Mouse (Mus musculus) forebrain, embryonic 16.5 days (tissue): ENCODE measurements around the gene Cdr2l. TPM values are rescaled to one million over a fixed set of nuclear protein-coding genes. Genes with fewer than 3 reads are reported as not detected.

ENCODE experiments used
- ATAC-seq: fragments of 200-750 bp; cut with Nextera tagmentation; 2 replicates; pipeline ENCODE4 v1.8.0; 2017; ENCODE audit warnings: mild to moderate bottlenecking, moderate library complexity
- H3K27ac ChIP-seq: fragments of 300-500 bp; sonication (generic); 2 replicates; pipeline ENCODE4 v1.5.1; 2014; ENCODE audit warnings: low read length, control low read depth
- H3K27me3 ChIP-seq: fragments of 300-500 bp; sonication (generic); replicated peaks from 2 replicates; pipeline ENCODE4 v1.6.1; 2014; ENCODE audit warnings: low read length; ENCODE audit not compliant: control insufficient read depth, insufficient read depth
- H3K36me3 ChIP-seq: fragments of 300-500 bp; sonication (generic); 2 replicates; pipeline ENCODE4 v1.6.1; 2014; ENCODE audit not compliant: control insufficient read depth, insufficient read depth
- H3K4me1 ChIP-seq: fragments of 300-500 bp; sonication (generic); replicated peaks from 2 replicates; pipeline ENCODE4 v1.6.1; 2014; ENCODE audit warnings: low read length; ENCODE audit not compliant: control insufficient read depth, insufficient read depth
- H3K4me2 ChIP-seq: fragments of 300-500 bp; sonication (generic); 2 replicates; pipeline ENCODE4 v1.6.1; 2014; ENCODE audit warnings: mild to moderate bottlenecking, low read length, control low read depth
- H3K4me3 ChIP-seq: fragments of 300-500 bp; sonication (generic); replicated peaks from 2 replicates; pipeline ENCODE4 v1.5.1; 2014; ENCODE audit warnings: mild to moderate bottlenecking, low read length, control low read depth
- H3K9ac ChIP-seq: fragments of 300-500 bp; sonication (generic); replicated peaks from 2 replicates; pipeline ENCODE4 v1.6.1; 2014; ENCODE audit warnings: low read depth, low read length, control low read depth
- H3K9me3 ChIP-seq: fragments of 300-500 bp; sonication (generic); 2 replicates; pipeline ENCODE4 v1.6.1; 2016; ENCODE audit warnings: low read length; ENCODE audit not compliant: control insufficient read depth
- WGBS: fragments of 180-500 bp; shearing (Covaris S2); extraction: QIAGEN DNeasy Blood & Tissue Kit; methylation state at CpG from one replicate; pipeline ENCODE4 v1.1.7; 2014; 5-methylcytosine and 5-hydroxymethylcytosine counted together
- polyA plus RNA-seq: library from polyadenylated mRNA; unstranded; fragments of >200 nt; fragmentation: Nextera tagmentation; extraction: Ambion mirVana; gene quantifications from 2 replicates; pipeline ENCODE4 v1.2.1, GENCODE M21; 2015

Cdr2l gene
- polyA plus RNA-seq, 1 experiment from 2014 or later, result 18.3 TPM

- Histone ChIP-seq H3K4me3 (no peak overlapping the region), H3K27ac (no peak overlapping the region), H3K4me1 (no peaks in the 10 kb centered on the region), H3K27me3 (no peaks in the 10 kb centered on the region), H3K9ac (no peak overlapping the region), H3K36me3 (peaks cover 21% of the 10 kb centered on the region), H3K9me3 (no peaks in the 10 kb centered on the region), H3K4me2 (no peak overlapping the region)
- 94% methylated on average over 7 of the region's 7 CpGs for WGBS
- ATAC-seq, result no peak
These were observed 9.6 kb downstream of the Cdr2l start for GRCm38 (mm10) chr11:115391358-115391757.

- Histone ChIP-seq H3K4me2 (no peak overlapping the region), H3K36me3 (peaks cover 21% of the 10 kb centered on the region), H3K27me3 (no peaks in the 10 kb centered on the region)
These were observed 12.1 kb downstream of the Cdr2l start for GRCm38 (mm10) chr11:115393721-115394325.

GRCm38 (mm10) chr11:115398085-115398484, 16.4 kb downstream of the Cdr2l start:
- ATAC-seq, result no peak
- WGBS, result 85% methylated on average over 7 of the region's 7 CpGs
- Histone ChIP-seq H3K36me3 (peaks cover 8% of the 10 kb centered on the region), H3K9ac (no peak overlapping the region), H3K27me3 (no peaks in the 10 kb centered on the region), H3K27ac (no peak overlapping the region), H3K4me2 (no peak overlapping the region), H3K4me3 (no peak overlapping the region), H3K4me1 (peaks cover 7% of the 10 kb centered on the region; the same call in 1 of the 2 replicates), H3K9me3 (no peaks in the 10 kb centered on the region)

More at GRCm38 (mm10) chr11:115393721-115394325, 12.1 kb downstream of the Cdr2l start:
- Histone ChIP-seq H3K9ac (no peak overlapping the region), H3K4me1 (no peaks in the 10 kb centered on the region), H3K4me3 (no peak overlapping the region), H3K27ac (no peak overlapping the region), H3K9me3 (no peaks in the 10 kb centered on the region)
- 74% methylated on average over 34 of the region's 34 CpGs for WGBS
- no peak for ATAC-seq

- no peak overlapping the region for H3K4me2 ChIP-seq
- peaks cover 19% of the 10 kb centered on the region for H3K4me1 ChIP-seq
- WGBS, result 71% methylated on average over 3 of the region's 3 CpGs
- H3K27ac ChIP-seq, result no peak overlapping the region
- ATAC-seq, result no peak
- H3K9ac ChIP-seq, result no peak overlapping the region
- H3K36me3 ChIP-seq, result 0 out of 2 replicates have a peak, but pooled peaks cover 4% of the 10 kb centered on the region
- no peaks in the 10 kb centered on the region for H3K27me3 ChIP-seq
- H3K9me3 ChIP-seq, result no peaks in the 10 kb centered on the region
- no peak overlapping the region for H3K4me3 ChIP-seq
These were observed 18.4 kb downstream of the Cdr2l start for GRCm38 (mm10) chr11:115400126-115400525.

- H3K4me1 ChIP-seq, result peaks cover 19% of the 10 kb centered on the region
- H3K9ac ChIP-seq, result no peak overlapping the region
- no peaks in the 10 kb centered on the region for H3K9me3 ChIP-seq
- H3K27ac ChIP-seq, result no peak overlapping the region; the same call in 1 of the 2 replicates
- H3K4me3 ChIP-seq, result no peak overlapping the region
- WGBS, result 44% methylated on average over 11 of the region's 11 CpGs
- H3K36me3 ChIP-seq, result 0 out of 2 replicates have a peak, but pooled peaks cover under 1% of the 10 kb centered on the region
- H3K4me2 ChIP-seq, result no peak overlapping the region
- no peaks in the 10 kb centered on the region for H3K27me3 ChIP-seq
- ATAC-seq, result 0 out of 2 replicates have a peak, but pooled peaks have one; percentile 35
These were observed 19.1 kb downstream of the Cdr2l start for GRCm38 (mm10) chr11:115400630-115401391.

- Histone ChIP-seq H3K4me2 (peak within 1 kb of the TSS; percentile 87), H3K27ac (peak within 1 kb of the TSS; percentile 84), H3K36me3 (no peaks in the 10 kb centered on the region), H3K9ac (peak within 1 kb of the TSS; percentile 96), H3K27me3 (no peaks in the 10 kb centered on the region), H3K9me3 (no peaks in the 10 kb centered on the region), H3K4me3 (peak within 1 kb of the TSS; percentile 81), H3K4me1 (peaks cover 19% of the 10 kb centered on the region)
- peak; percentile 87 for ATAC-seq
- 2% methylated on average over 50 of the region's 50 CpGs for WGBS
These were observed 21.8 kb downstream of the Cdr2l start, which contains the start of gene Mrpl58 for GRCm38 (mm10) chr11:115403338-115404124. Mrpl58 (plus strand) TSS chr11:115403752.

GRCm38 (mm10) chr11:115405723-115406122, 24.0 kb downstream of the Cdr2l start:
- H3K27me3 ChIP-seq, result no peaks in the 10 kb centered on the region
- H3K9ac ChIP-seq, result no peak overlapping the region
- WGBS, result 93% methylated on average over 6 of the region's 6 CpGs
- H3K4me2 ChIP-seq, result no peak overlapping the region
- ATAC-seq, result no peak
- H3K27ac ChIP-seq, result no peak overlapping the region
- H3K36me3 ChIP-seq, result no peaks in the 10 kb centered on the region
- no peak overlapping the region for H3K4me3 ChIP-seq
- peaks cover 28% of the 10 kb centered on the region for H3K4me1 ChIP-seq
- no peaks in the 10 kb centered on the region for H3K9me3 ChIP-seq

GRCm38 (mm10) chr11:115406858-115407401, 25.2 kb downstream of the Cdr2l start:
- Histone ChIP-seq H3K9me3 (no peaks in the 10 kb centered on the region), H3K27me3 (no peaks in the 10 kb centered on the region), H3K36me3 (no peaks in the 10 kb centered on the region), H3K27ac (no peak overlapping the region), H3K9ac (no peak overlapping the region), H3K4me2 (no peak overlapping the region), H3K4me1 (peaks cover 29% of the 10 kb centered on the region), H3K4me3 (no peak overlapping the region)
- 93% methylated on average over 17 of the region's 17 CpGs for WGBS
- no peak for ATAC-seq
